Mouse (Mus musculus): ENCODE measurements around the gene Mettl15.
"Not testable (repeated sequence)": the region's sequence is repeated elsewhere in the genome, so short reads cannot be mapped to it uniquely, and the experiment has no call there.

Gene Mettl15

GRCm38 (mm10) chr2:109280600-109281340 lies at the start of gene Mettl15, which contains the start of gene Kif18a:
TSS of gene Mettl15 (minus strand) at chr2:109280748.
TSS of gene Kif18a (plus strand) at chr2:109280738.
- peak; percentile 99 for ATAC-seq (ENCODE audit: low TSS enrichment)

- no peak for ATAC-seq (ENCODE audit: low TSS enrichment)
Observed at GRCm38 (mm10) chr2:109311369-109311768, 30.8 kb upstream of the Mettl15 start.

GRCm38 (mm10) chr2:109303638-109304037 lies 23.1 kb upstream of the Mettl15 start:
- no peak for ATAC-seq (ENCODE audit: low TSS enrichment)

GRCm38 (mm10) chr2:109302234-109302633 lies 21.7 kb upstream of the Mettl15 start:
- ATAC-seq (ENCODE audit: low TSS enrichment), result no peak

GRCm38 (mm10) chr2:109298160-109298559 lies 17.6 kb upstream of the Mettl15 start:
- no peak for ATAC-seq (ENCODE audit: low TSS enrichment)

GRCm38 (mm10) chr2:109296264-109296663 lies 15.7 kb upstream of the Mettl15 start:
- ATAC-seq (ENCODE audit: low TSS enrichment), result no peak

GRCm38 (mm10) chr2:109289327-109289726 lies 8.8 kb upstream of the Mettl15 start:
- ATAC-seq (ENCODE audit: low TSS enrichment), result no peak

- no peak for ATAC-seq (ENCODE audit: low TSS enrichment)
Observed at GRCm38 (mm10) chr2:109284121-109284520, 3.6 kb upstream of the Mettl15 start.

GRCm38 (mm10) chr2:109281341-109281690 lies 768 bp upstream of the Mettl15 start:
- no peak for ATAC-seq (ENCODE audit: low TSS enrichment)

- no peak for ATAC-seq (ENCODE audit: low TSS enrichment)
Observed at GRCm38 (mm10) chr2:109280272-109280599, 312 bp downstream of the Mettl15 start.

- ATAC-seq (ENCODE audit: low TSS enrichment), result peak; percentile 38
Observed at GRCm38 (mm10) chr2:109278036-109278435, 2.5 kb downstream of the Mettl15 start.

GRCm38 (mm10) chr2:109277593-109277992 lies 3.0 kb downstream of the Mettl15 start:
- ATAC-seq (ENCODE audit: low TSS enrichment), result no peak

- ATAC-seq (ENCODE audit: low TSS enrichment), result no peak
Observed at GRCm38 (mm10) chr2:109273098-109273497, 7.5 kb downstream of the Mettl15 start.

- no peak for ATAC-seq (ENCODE audit: low TSS enrichment)
Observed at GRCm38 (mm10) chr2:109262779-109263178, 17.8 kb downstream of the Mettl15 start.

GRCm38 (mm10) chr2:109241947-109242346 lies 38.6 kb downstream of the Mettl15 start:
- ATAC-seq (ENCODE audit: low TSS enrichment), result peak; percentile 50; the same call in 1 of the 2 replicates

- no peak for ATAC-seq (ENCODE audit: low TSS enrichment)
Observed at GRCm38 (mm10) chr2:109235741-109236140, 44.8 kb downstream of the Mettl15 start.

- no peak for ATAC-seq (ENCODE audit: low TSS enrichment)
Observed at GRCm38 (mm10) chr2:109233876-109234275, 46.7 kb downstream of the Mettl15 start.

- no peak for ATAC-seq (ENCODE audit: low TSS enrichment)
Observed at GRCm38 (mm10) chr2:109230443-109230842, 50.1 kb downstream of the Mettl15 start.

- no peak for ATAC-seq (ENCODE audit: low TSS enrichment)
Observed at GRCm38 (mm10) chr2:109227196-109227595, 53.4 kb downstream of the Mettl15 start.

- no peak for ATAC-seq (ENCODE audit: low TSS enrichment)
Observed at GRCm38 (mm10) chr2:109221470-109221869, 59.1 kb downstream of the Mettl15 start.

GRCm38 (mm10) chr2:109216678-109217077 lies 63.9 kb downstream of the Mettl15 start:
- ATAC-seq (ENCODE audit: low TSS enrichment), result not testable (repeated sequence)

GRCm38 (mm10) chr2:109210641-109211040 lies 69.9 kb downstream of the Mettl15 start:
- ATAC-seq (ENCODE audit: low TSS enrichment), result not testable (repeated sequence)

- ATAC-seq (ENCODE audit: low TSS enrichment), result peak; percentile 95
Observed at GRCm38 (mm10) chr2:109208032-109208431, 72.5 kb downstream of the Mettl15 start.

GRCm38 (mm10) chr2:109182993-109183392 lies 97.6 kb downstream of the Mettl15 start:
- peak; percentile 86 for ATAC-seq (ENCODE audit: low TSS enrichment)

Measured in frontal cortex, adult (tissue).